Mouse (Mus musculus) c-Kit-positive CD71-negative TER-119-negative erythroid progenitor cells, embryonic 14.5 days (primary cell): ENCODE results near the gene Olfr615.
"Not testable (repeated sequence)": the region's sequence is repeated elsewhere in the genome, so short reads cannot be mapped to it uniquely, and the experiment has no call there.

Experiments
- DNase-seq: peaks from one replicate; pipeline ENCODE4 v3.0.0-alpha.2; 2013; ENCODE audit warnings: low read depth

Gene Olfr615

DNA sequence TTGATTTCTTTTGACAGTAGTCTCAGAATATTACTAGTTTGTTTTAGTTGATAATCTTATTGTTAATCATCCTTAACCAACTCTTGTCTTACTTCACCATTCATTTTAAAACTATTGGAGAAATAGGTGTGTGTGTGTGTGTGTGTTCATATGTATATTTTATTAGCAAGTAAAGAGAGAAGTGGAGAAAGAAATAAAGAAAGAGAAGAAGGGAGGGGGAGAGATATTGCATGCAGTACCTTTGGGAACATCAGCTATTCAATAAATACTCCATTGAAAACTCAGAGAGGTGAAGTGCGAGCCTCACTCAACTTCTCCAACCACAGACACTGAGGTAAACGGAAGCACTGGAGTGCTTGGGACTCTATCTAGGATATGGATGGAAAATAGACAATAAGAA is at the start of gene Olfr615:
TSS of gene Olfr615 (plus strand) at position 301 of the 400 bp plus-strand sequence.
- no peak for DNase-seq

DNA sequence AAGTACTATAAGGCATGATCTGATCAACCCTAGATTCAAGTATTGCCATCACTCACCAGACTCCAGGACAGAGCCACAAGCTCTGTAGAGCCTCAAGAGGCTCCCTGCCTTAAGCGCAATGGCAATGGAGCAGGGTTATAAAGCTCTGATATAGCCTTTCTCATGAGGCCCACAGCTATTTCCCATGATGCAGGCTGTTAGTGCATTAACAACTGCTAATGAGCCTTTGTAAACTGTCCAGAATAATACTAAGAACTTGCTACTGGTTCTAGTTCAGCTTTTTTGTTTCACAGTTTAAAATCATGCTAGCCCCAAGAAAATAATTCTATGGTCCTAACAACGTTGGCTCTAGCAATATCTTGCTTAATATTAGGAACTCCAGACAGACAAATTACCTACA is 43.9 kb upstream of the Olfr615 start, which contains the start of gene Olfr610:
TSS of gene Olfr610 (minus strand) at position 101 of the 400 bp plus-strand sequence.
- DNase-seq = no peak

DNA sequence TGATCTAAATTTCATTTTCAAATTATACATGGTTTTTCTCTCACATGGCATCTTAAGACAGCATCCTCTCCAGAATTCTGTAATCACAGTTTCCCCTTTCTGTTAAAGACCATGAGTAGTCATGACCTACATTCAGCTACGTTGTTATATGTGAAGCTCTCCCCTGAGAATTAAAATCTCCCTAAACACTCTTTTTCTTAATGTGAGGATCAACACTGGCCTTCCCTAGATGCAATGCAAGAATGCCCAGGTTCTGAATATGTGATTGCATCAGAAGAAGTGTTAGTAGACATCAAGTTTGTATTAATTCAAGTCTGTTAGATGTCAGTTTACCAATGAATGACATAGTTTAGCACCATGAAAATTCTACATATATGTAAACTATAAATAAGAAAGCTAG is 35.1 kb upstream of the Olfr615 start, which contains the start of gene Olfr611:
TSS of gene Olfr611 (minus strand) at position 101 of the 400 bp plus-strand sequence.
- not testable (repeated sequence) for DNase-seq

DNA sequence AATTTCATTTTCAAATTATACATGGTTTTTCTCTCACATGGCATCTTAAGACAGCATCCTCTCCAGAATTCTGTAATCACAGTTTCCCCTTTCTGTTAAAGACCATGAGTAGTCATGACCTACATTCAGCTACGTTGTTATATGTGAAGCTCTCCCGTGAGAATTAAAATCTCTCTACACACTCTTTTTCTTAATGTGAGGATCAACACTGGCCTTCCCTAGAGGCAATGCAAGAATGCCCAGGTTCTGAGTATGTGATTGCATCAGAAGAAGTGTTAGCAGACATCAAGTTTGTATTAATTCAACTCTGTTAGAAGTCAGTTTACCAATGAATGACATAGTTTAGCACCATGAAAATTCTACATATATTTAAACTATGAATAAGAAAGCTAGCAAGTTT is 13.3 kb upstream of the Olfr615 start, which contains the start of gene Olfr612:
TSS of gene Olfr612 (minus strand) at position 101 of the 400 bp plus-strand sequence.
- not testable (repeated sequence) for DNase-seq

DNA sequence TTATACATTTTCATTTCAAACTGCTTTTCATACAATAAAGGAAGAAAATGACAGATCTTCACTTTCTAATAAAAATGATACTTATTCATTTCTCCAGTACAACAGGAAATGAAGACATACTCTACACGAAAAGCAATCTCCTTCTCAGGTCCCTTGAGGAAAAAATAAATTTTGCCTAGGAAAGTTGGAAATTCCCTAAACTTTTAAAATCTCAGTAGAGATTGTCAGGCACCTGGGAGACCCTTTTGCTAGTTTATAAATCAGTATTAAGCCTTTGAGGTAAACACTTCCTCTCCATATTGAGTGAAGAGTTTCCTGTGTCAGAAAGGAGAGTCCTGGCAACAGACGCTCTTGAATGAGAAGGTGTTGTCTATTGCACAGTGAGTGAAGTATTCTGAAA is 8.1 kb upstream of the Olfr615 start, which contains the start of gene Olfr613:
TSS of gene Olfr613 (plus strand) at position 301 of the 400 bp plus-strand sequence.
- no peak for DNase-seq

DNA sequence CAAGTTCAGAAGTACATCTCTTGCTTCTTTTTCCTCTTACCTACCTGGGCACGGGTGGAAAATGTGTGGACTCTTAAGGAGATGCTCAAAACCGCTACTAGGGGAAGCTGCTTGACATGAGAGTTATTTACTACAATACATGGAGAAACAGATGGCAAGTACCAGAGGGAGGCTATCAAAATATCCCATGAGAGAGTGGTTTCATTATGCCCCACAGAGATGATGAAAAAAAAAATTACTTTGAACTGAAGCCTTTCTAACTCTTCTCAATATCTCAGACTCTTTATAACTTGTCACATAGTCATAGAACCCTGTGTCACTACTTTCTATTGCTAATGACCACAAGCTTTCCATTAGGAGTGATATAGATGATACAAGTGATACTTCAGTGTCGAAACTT is 13.2 kb downstream of the Olfr615 start, which contains the start of gene Olfr616:
TSS of gene Olfr616 (minus strand) at position 101 of the 400 bp plus-strand sequence.
- DNase-seq = no peak

DNA sequence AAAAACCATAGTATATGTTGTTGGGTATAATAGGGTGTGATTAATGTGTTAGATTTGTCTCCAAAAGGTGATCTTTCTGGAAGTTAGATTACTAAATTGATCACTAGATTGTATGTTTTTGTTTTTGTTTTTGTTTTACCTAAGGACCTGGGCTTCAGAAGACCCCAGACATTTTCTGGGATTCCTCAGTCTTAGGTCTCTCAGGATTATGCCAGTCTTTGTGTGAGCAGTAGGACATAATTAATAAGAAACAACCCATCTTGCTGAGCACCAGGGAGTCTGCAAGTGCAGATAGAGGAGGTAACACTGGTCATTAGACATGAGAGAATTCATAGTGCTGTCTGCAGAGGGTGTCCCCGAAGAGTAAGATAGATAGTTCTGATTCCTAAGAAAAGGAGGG is 16.9 kb downstream of the Olfr615 start, which contains the start of gene Olfr617:
TSS of gene Olfr617 (plus strand) at position 301 of the 400 bp plus-strand sequence.
- no peak for DNase-seq

DNA sequence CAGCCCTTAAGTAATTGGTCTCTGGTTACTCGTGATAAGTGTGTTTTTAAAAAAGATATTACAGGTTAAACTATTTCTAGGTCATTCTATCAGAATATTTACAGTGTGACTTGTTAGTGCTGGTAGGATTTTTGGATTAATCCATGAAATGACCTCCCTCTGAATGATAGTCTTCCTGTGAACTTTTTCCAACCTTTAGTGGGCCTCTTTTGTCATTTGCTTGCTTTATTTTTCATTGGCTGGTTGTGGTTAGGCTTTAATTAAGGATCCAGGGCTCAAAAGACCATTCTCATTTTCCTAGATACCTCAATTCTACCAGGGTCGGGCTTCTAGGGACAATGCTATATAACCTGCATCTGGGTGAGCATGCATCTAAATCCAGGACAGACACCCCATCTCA is 33.9 kb downstream of the Olfr615 start, which contains the start of gene Olfr618:
TSS of gene Olfr618 (plus strand) at position 301 of the 400 bp plus-strand sequence.
- DNase-seq = no peak

DNA sequence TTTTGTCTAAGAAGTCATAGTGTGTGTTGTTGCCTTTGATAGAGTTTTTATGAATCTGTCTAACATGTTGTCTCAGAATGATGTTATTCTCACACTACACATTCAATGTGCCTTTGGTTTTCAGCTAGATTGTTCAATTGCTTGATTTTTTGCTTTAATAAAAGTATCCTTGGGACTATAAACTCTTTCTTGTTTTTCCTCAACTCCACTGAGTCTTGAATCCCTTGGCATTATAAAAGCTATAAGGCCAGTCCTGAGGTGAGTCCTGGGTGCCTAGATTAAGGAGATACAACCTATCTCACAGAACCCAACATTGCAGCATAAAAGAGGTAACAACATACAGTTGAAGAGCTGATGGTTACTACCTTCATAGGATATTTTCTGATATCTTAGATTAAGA is 44.4 kb downstream of the Olfr615 start, which contains the start of gene Olfr619:
TSS of gene Olfr619 (plus strand) at position 301 of the 400 bp plus-strand sequence.
- DNase-seq = no peak

DNA sequence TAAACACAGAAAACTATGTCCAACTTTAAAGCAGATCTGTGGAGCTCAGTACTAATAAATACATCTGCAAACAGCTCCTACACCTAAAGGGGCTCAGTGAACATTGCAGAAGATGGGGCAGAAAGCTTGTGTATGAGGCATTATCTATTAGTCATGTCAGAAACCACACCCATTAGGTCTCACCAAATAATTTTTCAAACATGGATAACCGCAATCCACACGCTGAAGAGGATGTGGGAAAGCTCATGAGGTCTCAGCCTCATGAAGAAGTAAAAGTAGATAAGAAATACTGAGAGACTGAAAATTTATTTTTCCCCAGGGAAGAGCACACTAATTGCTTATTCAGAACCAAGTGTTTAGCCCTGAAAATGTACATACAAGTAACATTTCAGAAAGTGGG is 51.5 kb downstream of the Olfr615 start:
- no peak for DNase-seq

DNA sequence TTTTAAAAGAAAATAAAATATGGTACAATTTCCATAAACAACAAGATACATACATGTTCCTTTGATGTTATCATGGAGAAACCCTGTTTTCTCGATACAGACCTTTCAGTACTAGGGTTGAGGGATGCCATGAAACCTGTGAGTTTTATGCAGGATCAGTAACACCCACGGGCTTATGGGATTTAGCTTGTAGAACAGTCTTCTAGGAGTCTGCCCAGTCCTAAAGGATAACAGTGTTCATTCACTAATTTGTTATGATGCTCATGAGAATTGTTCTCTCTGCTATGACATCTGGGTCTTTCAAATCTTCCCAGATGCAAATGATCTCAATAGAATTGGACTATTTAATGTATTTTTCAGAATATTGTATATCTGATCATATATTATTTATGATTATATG is 56.6 kb downstream of the Olfr615 start, which contains the start of gene Olfr620:
TSS of gene Olfr620 (minus strand) at position 101 of the 400 bp plus-strand sequence.
- no peak for DNase-seq
